Mouse (Mus musculus) thymus, adult 2 months (tissue): Measurements from ENCODE around the gene E2f6.

Experiments
- CTCF ChIP-seq: fragments of 200-500 bp; IDR thresholded peaks from 2 replicates; pipeline ENCODE4 v1.5.1; 2012; ENCODE audit warnings: mild to moderate bottlenecking, control low read depth, low read length, moderate library complexity, borderline replicate concordance; ENCODE audit not compliant: control insufficient read depth, poor library complexity, insufficient read depth; ENCODE audit errors: extremely low read depth
- POLR2A ChIP-seq: fragments of 200-500 bp; IDR thresholded peaks from 2 replicates; pipeline ENCODE4 v1.6.1; 2012; ENCODE audit warnings: mild to moderate bottlenecking, low read length, control low read depth, moderate library complexity; ENCODE audit not compliant: control insufficient read depth, poor library complexity, insufficient read depth; ENCODE audit errors: extremely low read depth

GRCm38 (mm10) chr12:16870405-16871068, 59.8 kb downstream of the E2f6 start:
- TF ChIP-seq CTCF, result no peak
- no peak for TF ChIP-seq POLR2A
